Mouse (Mus musculus): ENCODE data around the gene Lyrm4. TPM values are rescaled to one million over a fixed set of nuclear protein-coding genes. Genes with fewer than 3 reads are reported as not detected.

The Lyrm4 gene
- polyA plus RNA-seq, 1 experiment from 2014 or later = 27.4 TPM

DNA sequence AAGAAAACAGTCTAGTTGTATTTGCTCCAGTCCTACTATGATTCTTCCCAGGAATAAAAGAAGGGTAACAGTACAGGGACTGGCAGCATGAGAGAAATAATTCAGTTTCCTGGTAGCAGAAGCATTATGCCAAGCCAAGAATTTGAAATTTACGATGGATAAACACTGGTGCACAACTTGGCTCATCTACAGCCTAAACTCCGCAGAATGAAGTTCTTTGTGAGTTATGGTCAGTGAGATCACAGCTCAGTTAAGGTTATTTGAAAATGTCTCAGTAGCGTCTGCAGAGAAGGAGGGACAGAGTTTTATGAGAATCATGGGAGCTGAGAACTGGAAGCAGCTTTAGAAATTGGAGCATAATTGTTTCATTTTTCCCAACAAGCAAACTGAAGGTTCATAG lies 31.4 kb downstream of the Lyrm4 start:
- no peak for DNase-seq (ENCODE audit: low spot score)
- 58% methylated on average over 3 of the region's 3 CpGs for WGBS
- no peak overlapping the region for H3K9ac ChIP-seq (ENCODE audit: low read length)

DNA sequence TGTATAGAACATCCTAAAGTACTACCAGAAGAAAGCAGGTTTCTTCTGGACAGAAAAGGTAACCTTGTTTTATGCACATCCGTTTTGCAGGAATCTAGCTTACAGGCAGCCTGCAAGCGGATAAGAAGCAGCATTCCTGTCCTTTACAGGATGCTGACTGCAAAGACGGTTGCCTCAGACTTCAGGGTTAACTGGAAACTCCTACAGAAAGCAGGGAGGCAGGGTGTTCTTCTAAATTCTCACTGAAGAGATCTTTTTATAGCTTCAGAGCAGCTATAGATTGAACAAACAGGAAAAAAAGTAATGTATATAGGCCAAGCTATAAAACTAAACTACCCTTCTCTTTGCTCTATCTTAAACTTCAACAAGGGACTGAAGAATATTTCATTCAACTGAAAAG lies 32.6 kb downstream of the Lyrm4 start:
- H3K4me2 ChIP-seq (ENCODE audit: low read length) = no peak overlapping the region
- H3K27ac ChIP-seq (ENCODE audit: low read depth) = no peak overlapping the region
- H3K27me3 ChIP-seq (replicated peaks; ENCODE audit: control insufficient read depth, insufficient read depth, low read length) = no peaks in the 10 kb centered on the region
- no peaks in the 10 kb centered on the region for H3K4me1 ChIP-seq (replicated peaks; ENCODE audit: control insufficient read depth, insufficient read depth, low read length)
- peaks cover 6% of the 10 kb centered on the region; the same call in 1 of the 2 replicates for H3K36me3 ChIP-seq (ENCODE audit: control insufficient read depth, insufficient read depth, low read length)
- DNase-seq (ENCODE audit: low spot score) (no peak), ATAC-seq (replicated peaks; ENCODE audit: low FRiP score, low TSS enrichment, low read depth) (no peak)
- H3K9me3 ChIP-seq (ENCODE audit: control insufficient read depth, low read length) = no peaks in the 10 kb centered on the region
- no peak overlapping the region for H3K9ac ChIP-seq (ENCODE audit: low read length)
- no peak overlapping the region for H3K4me3 ChIP-seq (ENCODE audit: low read depth, low read length)
- 69% methylated on average over 3 of the region's 3 CpGs for WGBS

More for the DNA sequence above, 31.4 kb downstream of the Lyrm4 start:
- Histone ChIP-seq H3K27me3 (replicated peaks; ENCODE audit: control insufficient read depth, insufficient read depth, low read length) (no peaks in the 10 kb centered on the region), H3K4me3 (ENCODE audit: low read depth, low read length) (no peak overlapping the region), H3K9me3 (ENCODE audit: control insufficient read depth, low read length) (no peaks in the 10 kb centered on the region), H3K4me1 (replicated peaks; ENCODE audit: control insufficient read depth, insufficient read depth, low read length) (no peaks in the 10 kb centered on the region), H3K36me3 (ENCODE audit: control insufficient read depth, insufficient read depth, low read length) (peaks cover 6% of the 10 kb centered on the region; the same call in 1 of the 2 replicates), H3K27ac (ENCODE audit: low read depth) (no peak overlapping the region), H3K4me2 (ENCODE audit: low read length) (no peak overlapping the region)
- ATAC-seq (replicated peaks; ENCODE audit: low FRiP score, low TSS enrichment, low read depth) = no peak

DNA sequence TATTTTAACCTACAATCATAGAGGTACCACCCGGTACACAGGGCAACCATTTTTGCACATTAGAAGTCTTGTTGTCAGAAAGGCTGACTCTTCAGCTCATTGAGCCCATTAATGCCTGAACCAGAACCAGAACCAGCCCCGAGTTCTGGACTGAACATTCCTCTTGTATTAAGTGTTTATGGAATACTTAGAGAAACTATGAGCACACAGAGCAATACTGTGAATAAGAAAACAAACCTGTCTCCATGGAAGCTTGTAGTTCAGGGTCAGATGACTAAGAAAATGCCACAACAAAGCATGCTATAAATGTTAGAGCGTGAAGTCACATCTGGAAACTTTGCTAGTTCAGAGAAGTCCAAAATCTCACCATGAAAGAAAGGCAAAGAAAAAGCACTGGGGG lies 35.7 kb downstream of the Lyrm4 start:
- Histone ChIP-seq H3K36me3 (ENCODE audit: control insufficient read depth, insufficient read depth, low read length) (peaks cover 3% of the 10 kb centered on the region; the same call in 1 of the 2 replicates), H3K27ac (ENCODE audit: low read depth) (no peak overlapping the region), H3K9ac (ENCODE audit: low read length) (no peak overlapping the region), H3K4me3 (ENCODE audit: low read depth, low read length) (no peak overlapping the region), H3K27me3 (replicated peaks; ENCODE audit: control insufficient read depth, insufficient read depth, low read length) (no peaks in the 10 kb centered on the region), H3K4me1 (replicated peaks; ENCODE audit: control insufficient read depth, insufficient read depth, low read length) (no peaks in the 10 kb centered on the region), H3K9me3 (ENCODE audit: control insufficient read depth, low read length) (no peaks in the 10 kb centered on the region), H3K4me2 (ENCODE audit: low read length) (no peak overlapping the region)
- WGBS = 92% methylated on average over 3 of the region's 3 CpGs
- DNase-seq (ENCODE audit: low spot score) (no peak), ATAC-seq (replicated peaks; ENCODE audit: low FRiP score, low TSS enrichment, low read depth) (no peak)

DNA sequence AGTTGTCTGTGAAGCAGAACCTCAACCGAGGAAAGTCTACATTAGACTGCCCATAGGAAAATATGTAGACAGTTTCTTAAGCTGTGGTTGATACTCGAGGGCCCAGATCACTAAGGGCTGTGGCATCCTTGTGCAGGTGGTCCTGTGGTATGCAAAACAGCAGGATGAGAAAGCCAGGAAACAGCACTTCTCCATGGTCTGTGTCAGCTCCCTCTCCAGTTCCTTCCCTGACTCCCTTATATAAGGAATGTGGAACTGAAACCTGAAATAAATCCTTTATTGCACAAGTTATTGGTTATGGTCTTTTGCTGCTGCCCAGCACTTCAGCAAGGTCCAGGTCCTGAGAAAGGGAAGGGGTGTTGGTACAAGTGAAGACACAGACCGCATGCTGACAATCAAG lies 42.8 kb downstream of the Lyrm4 start:
- Histone ChIP-seq H3K27ac (ENCODE audit: low read depth) (no peak overlapping the region), H3K4me1 (replicated peaks; ENCODE audit: control insufficient read depth, insufficient read depth, low read length) (no peaks in the 10 kb centered on the region), H3K27me3 (replicated peaks; ENCODE audit: control insufficient read depth, insufficient read depth, low read length) (no peaks in the 10 kb centered on the region), H3K9me3 (ENCODE audit: control insufficient read depth, low read length) (no peaks in the 10 kb centered on the region), H3K4me3 (ENCODE audit: low read depth, low read length) (no peak overlapping the region), H3K36me3 (ENCODE audit: control insufficient read depth, insufficient read depth, low read length) (no peaks in the 10 kb centered on the region), H3K4me2 (ENCODE audit: low read length) (no peak overlapping the region), H3K9ac (ENCODE audit: low read length) (no peak overlapping the region)
- WGBS = 83% methylated on average over 3 of the region's 3 CpGs
- ATAC-seq (replicated peaks; ENCODE audit: low FRiP score, low TSS enrichment, low read depth) (no peak), DNase-seq (ENCODE audit: low spot score) (no peak)

DNA sequence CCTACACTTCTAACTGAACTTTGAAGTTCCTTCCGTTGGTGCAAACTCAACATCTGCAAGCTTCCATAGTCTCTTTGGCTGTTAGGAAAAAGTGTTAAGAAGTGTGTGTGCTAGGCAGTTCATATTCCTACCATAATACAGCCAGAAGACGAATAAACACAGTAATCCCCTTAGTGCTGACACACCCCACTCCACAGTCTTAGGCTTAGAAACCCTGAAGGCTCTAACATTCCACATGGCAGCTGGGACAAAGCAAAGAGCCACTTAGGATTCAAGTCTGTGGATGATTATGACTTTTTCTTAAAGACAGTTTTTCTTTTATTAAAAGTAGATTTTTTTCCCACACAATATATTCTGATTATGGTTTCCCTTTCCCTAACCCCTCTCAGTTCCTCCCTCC lies 50.6 kb downstream of the Lyrm4 start:
- Histone ChIP-seq H3K9ac (ENCODE audit: low read length) (no peak overlapping the region), H3K27ac (ENCODE audit: low read depth) (no peak overlapping the region), H3K9me3 (ENCODE audit: control insufficient read depth, low read length) (no peaks in the 10 kb centered on the region), H3K4me3 (ENCODE audit: low read depth, low read length) (no peak overlapping the region), H3K27me3 (replicated peaks; ENCODE audit: control insufficient read depth, insufficient read depth, low read length) (no peaks in the 10 kb centered on the region), H3K4me2 (ENCODE audit: low read length) (no peak overlapping the region), H3K4me1 (replicated peaks; ENCODE audit: control insufficient read depth, insufficient read depth, low read length) (no peaks in the 10 kb centered on the region), H3K36me3 (ENCODE audit: control insufficient read depth, insufficient read depth, low read length) (no peaks in the 10 kb centered on the region)
- no peak for ATAC-seq (replicated peaks; ENCODE audit: low FRiP score, low TSS enrichment, low read depth)
- 73% methylated on average over 2 of the region's 2 CpGs for WGBS
- DNase-seq (ENCODE audit: low spot score) = no peak

DNA sequence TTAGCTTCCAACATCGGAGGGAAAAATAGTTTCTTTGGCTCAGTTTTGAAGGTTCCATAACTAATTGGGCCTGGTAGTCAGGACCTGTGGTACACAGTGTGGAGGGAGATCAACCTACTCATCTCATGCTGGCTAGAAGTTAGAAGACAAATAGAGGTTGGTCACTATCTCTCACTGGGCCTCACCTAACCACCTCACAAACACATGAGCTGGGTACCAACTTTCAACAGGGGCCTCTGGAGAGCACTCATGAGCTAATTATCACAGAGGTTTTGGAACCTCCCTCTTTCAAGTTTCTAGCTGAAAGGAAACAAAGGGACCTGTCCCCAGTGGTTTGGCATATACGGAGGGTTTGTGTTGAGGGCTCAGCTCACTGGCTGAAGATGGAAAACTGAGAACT lies 59.8 kb downstream of the Lyrm4 start:
- Histone ChIP-seq H3K27ac (ENCODE audit: low read depth) (no peak overlapping the region), H3K4me2 (ENCODE audit: low read length) (no peak overlapping the region), H3K36me3 (ENCODE audit: control insufficient read depth, insufficient read depth, low read length) (no peaks in the 10 kb centered on the region), H3K27me3 (replicated peaks; ENCODE audit: control insufficient read depth, insufficient read depth, low read length) (no peaks in the 10 kb centered on the region), H3K4me3 (ENCODE audit: low read depth, low read length) (no peak overlapping the region), H3K9ac (ENCODE audit: low read length) (no peak overlapping the region), H3K9me3 (ENCODE audit: control insufficient read depth, low read length) (no peaks in the 10 kb centered on the region), H3K4me1 (replicated peaks; ENCODE audit: control insufficient read depth, insufficient read depth, low read length) (no peaks in the 10 kb centered on the region)
- 81% methylated on average over 2 of the region's 2 CpGs for WGBS
- no peak for ATAC-seq (replicated peaks; ENCODE audit: low FRiP score, low TSS enrichment, low read depth)
- DNase-seq (ENCODE audit: low spot score) = no peak

DNA sequence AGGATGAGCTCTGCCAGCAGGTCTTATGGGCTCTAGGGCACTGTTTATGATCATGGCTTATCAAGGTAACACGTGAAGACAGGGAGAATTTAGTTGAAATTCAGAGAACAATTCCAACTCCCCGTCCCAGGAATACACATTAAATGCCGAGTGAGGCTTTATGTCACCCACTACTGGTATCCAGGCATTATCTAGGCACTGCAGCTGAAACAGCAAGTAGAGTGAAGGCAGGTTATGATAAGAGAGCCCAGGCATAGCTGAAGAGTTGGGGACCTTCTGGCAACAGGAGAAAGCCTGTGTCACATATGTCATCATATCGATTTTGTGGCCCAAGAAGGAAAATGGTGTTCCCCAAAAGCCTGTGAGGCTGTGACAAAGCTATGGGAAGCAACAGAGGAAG lies 60.4 kb downstream of the Lyrm4 start:
- DNase-seq (ENCODE audit: low spot score) (no peak), ATAC-seq (replicated peaks; ENCODE audit: low FRiP score, low TSS enrichment, low read depth) (no peak)
- WGBS = 84% methylated on average over 4 of the region's 4 CpGs
- no peak overlapping the region for H3K4me3 ChIP-seq (ENCODE audit: low read depth, low read length)
- H3K27me3 ChIP-seq (replicated peaks; ENCODE audit: control insufficient read depth, insufficient read depth, low read length) = no peaks in the 10 kb centered on the region
- H3K27ac ChIP-seq (ENCODE audit: low read depth) = no peak overlapping the region
- H3K36me3 ChIP-seq (ENCODE audit: control insufficient read depth, insufficient read depth, low read length) = no peaks in the 10 kb centered on the region
- H3K4me1 ChIP-seq (replicated peaks; ENCODE audit: control insufficient read depth, insufficient read depth, low read length) = no peaks in the 10 kb centered on the region
- no peak overlapping the region for H3K9ac ChIP-seq (ENCODE audit: low read length)
- H3K4me2 ChIP-seq (ENCODE audit: low read length) = no peak overlapping the region
- no peaks in the 10 kb centered on the region for H3K9me3 ChIP-seq (ENCODE audit: control insufficient read depth, low read length)

DNA sequence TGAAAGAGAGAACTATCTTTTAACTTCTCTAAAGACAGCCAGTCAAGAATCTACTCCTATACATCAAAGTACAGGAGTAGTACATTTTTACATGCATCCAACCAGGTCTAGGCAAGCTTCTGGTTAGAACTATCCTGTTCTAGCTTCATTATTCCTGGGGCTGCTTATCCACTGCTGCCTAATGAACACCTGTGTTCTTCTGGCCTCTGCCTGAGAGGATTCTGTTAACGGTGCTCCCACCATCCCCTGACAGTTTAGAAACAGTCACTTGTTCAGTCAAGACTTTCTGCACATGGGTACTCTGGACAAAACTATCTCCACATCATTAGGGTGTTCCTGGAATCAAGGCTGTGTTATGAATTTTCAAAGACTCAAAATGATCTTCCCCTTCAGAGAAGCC lies 60.8 kb downstream of the Lyrm4 start:
- Histone ChIP-seq H3K4me1 (replicated peaks; ENCODE audit: control insufficient read depth, insufficient read depth, low read length) (no peaks in the 10 kb centered on the region), H3K9me3 (ENCODE audit: control insufficient read depth, low read length) (no peaks in the 10 kb centered on the region), H3K4me3 (ENCODE audit: low read depth, low read length) (no peak overlapping the region), H3K36me3 (ENCODE audit: control insufficient read depth, insufficient read depth, low read length) (no peaks in the 10 kb centered on the region), H3K27ac (ENCODE audit: low read depth) (no peak overlapping the region), H3K27me3 (replicated peaks; ENCODE audit: control insufficient read depth, insufficient read depth, low read length) (no peaks in the 10 kb centered on the region), H3K4me2 (ENCODE audit: low read length) (no peak overlapping the region), H3K9ac (ENCODE audit: low read length) (no peak overlapping the region)
- ATAC-seq (replicated peaks; ENCODE audit: low FRiP score, low TSS enrichment, low read depth) (no peak), DNase-seq (ENCODE audit: low spot score) (no peak)
- WGBS = 80% methylated on average over 1 of the region's 1 CpGs

DNA sequence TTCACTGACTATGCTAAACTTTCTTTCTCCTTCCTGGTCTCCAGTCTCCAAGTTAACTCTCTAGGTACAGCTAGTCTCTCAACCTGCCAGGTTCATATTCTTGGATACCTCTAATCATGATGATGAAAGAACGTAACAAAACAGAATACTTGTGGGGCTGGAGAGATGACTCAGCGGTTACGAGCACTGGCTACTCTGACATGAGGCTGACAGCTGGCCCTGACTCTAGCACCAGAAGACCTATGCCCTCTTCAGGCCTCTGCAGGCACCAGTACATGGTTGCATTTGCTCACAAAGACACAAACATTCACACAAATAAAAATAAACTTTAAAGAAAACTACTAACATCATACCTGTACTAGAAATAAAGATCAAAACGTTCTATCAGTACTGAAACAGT lies 81.8 kb downstream of the Lyrm4 start:
- Histone ChIP-seq H3K4me1 (replicated peaks; ENCODE audit: control insufficient read depth, insufficient read depth, low read length) (no peaks in the 10 kb centered on the region), H3K27me3 (replicated peaks; ENCODE audit: control insufficient read depth, insufficient read depth, low read length) (no peaks in the 10 kb centered on the region), H3K4me2 (ENCODE audit: low read length) (no peak overlapping the region), H3K27ac (ENCODE audit: low read depth) (no peak overlapping the region), H3K9me3 (ENCODE audit: control insufficient read depth, low read length) (no peaks in the 10 kb centered on the region), H3K36me3 (ENCODE audit: control insufficient read depth, insufficient read depth, low read length) (no peaks in the 10 kb centered on the region), H3K4me3 (ENCODE audit: low read depth, low read length) (no peak overlapping the region), H3K9ac (ENCODE audit: low read length) (no peak overlapping the region)
- DNase-seq (ENCODE audit: low spot score) (no peak), ATAC-seq (replicated peaks; ENCODE audit: low FRiP score, low TSS enrichment, low read depth) (no peak)
- 86% methylated on average over 4 of the region's 4 CpGs for WGBS

Measured in intestine, embryonic 14.5 days (tissue).